ENCODE assay signal across 8 mouse cellular contexts in the genomic region with DNA sequence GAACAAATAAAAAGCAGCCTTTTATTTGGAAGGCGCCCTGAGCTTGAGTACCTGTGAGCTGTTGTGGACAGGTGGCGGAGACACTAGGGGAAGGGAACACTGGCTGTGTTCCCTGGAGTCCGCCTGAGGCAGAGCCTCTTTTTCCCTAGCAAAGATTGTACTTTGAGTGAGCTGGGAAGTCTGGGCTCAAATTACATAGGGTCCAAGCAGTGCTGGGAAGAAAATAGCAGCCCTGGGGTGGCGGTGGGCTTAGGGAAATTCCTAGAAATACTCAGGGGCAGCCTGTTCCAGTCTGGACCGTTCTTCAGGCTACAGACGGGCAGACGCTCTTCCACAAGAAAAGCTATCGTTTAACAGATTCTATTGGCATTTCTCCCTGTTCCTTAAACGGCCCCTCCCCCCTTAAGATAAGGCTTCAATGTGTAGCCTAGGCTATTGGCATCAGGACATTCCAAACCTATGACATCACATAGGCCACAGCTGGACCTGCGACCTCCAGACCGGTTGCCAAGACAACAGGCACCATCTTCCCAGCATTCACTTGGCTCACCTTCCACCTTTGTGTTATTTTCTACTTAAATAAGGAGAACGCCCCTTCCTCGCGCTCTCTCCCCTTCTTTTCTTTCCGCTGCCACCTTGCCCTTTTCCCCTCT. TPM values are rescaled to one million over a fixed set of nuclear protein-coding genes. Genes with fewer than 3 reads are reported as not detected.
DNase-seq lines count a peak whose midpoint lies in the region; ATAC-seq lines count a peak whose summit lies in the region.

No protein-coding gene starts in this region.

- peak; percentile 33 for DNase-seq in cerebellum, adult 9-10 months
- DNase-seq in cerebellum, postnatal 36 days: no peak
- peak; percentile 24 for DNase-seq in adrenal gland, postnatal 25 days
- DNase-seq in kidney, postnatal 25 days: peak; percentile 54 to 74
- DNase-seq in midbrain, embryonic 11.5 days (ENCODE audit: low spot score, missing footprints): no peak
- no peak for DNase-seq in right cerebral cortex, adult 18-20 months
- DNase-seq in thymus, postnatal 4 days: no peak

- peak overlapping the region; percentile 27 for H3K9ac ChIP-seq in heart, embryonic 15.5 days
- peak overlapping the region; percentile 78 for H3K9ac ChIP-seq in midbrain, embryonic 11.5 days (ENCODE audit: low read length)

- H3K36me3 ChIP-seq in heart, embryonic 15.5 days: no peaks in the 10 kb centered on the region
- no peaks in the 10 kb centered on the region; the same call in 1 of the 2 replicates for H3K36me3 ChIP-seq in midbrain, embryonic 11.5 days (ENCODE audit: control insufficient read depth, insufficient read depth, low read length)

- H3K27me3 ChIP-seq in heart, embryonic 15.5 days: no peaks in the 10 kb centered on the region
- H3K27me3 ChIP-seq in midbrain, embryonic 11.5 days (ENCODE audit: control insufficient read depth, insufficient read depth, low read length): no peaks in the 10 kb centered on the region

- peak overlapping the region; percentile 63 for H3K27ac ChIP-seq in heart, embryonic 15.5 days
- peak overlapping the region; percentile 89 for H3K27ac ChIP-seq in midbrain, embryonic 11.5 days (ENCODE audit: low read depth, low read length)

- H3K4me3 ChIP-seq in heart, embryonic 15.5 days: peak overlapping the region; percentile 52
- peak overlapping the region; percentile 62 for H3K4me3 ChIP-seq in midbrain, embryonic 11.5 days (ENCODE audit: low read depth, low read length)

- 4% methylated on average over 15 of the region's 15 CpGs for WGBS in heart, embryonic 15.5 days
- 5% methylated on average over 15 of the region's 15 CpGs for WGBS in midbrain, embryonic 11.5 days

- H3K4me1 ChIP-seq in heart, embryonic 15.5 days (replicated peaks): peaks cover 29% of the 10 kb centered on the region
- H3K4me1 ChIP-seq in midbrain, embryonic 11.5 days (ENCODE audit: control insufficient read depth, insufficient read depth, low read length): peaks cover 10% of the 10 kb centered on the region

- peak overlapping the region; percentile 91 for H3K4me2 ChIP-seq in heart, embryonic 15.5 days
- peak overlapping the region; percentile 70 for H3K4me2 ChIP-seq in midbrain, embryonic 11.5 days

- no peaks in the 10 kb centered on the region for H3K9me3 ChIP-seq in heart, embryonic 15.5 days (replicated peaks)
- H3K9me3 ChIP-seq in midbrain, embryonic 11.5 days (ENCODE audit: control insufficient read depth, low read length): no peaks in the 10 kb centered on the region

- peak; percentile 65 for ATAC-seq in heart, embryonic 15.5 days (replicated peaks; ENCODE audit: insufficient number of reproducible peaks, insufficient read depth, low FRiP score, low read depth)
- peak; percentile 95 for ATAC-seq in midbrain, embryonic 11.5 days (ENCODE audit: low FRiP score)

RNA-seq across cellular contexts. Expression of a gene that starts 31.3 kb away (rescaled TPM):
- 6,460 and 8,956 TPM in 2 replicates for total RNA-seq in adrenal gland, postnatal 25 days (2021)
- 2,802 and 3,192 TPM in 2 replicates for polyA plus RNA-seq in heart, embryonic 15.5 days (2015; fragmentation: Nextera tagmentation; extraction: Ambion mirVana)
- polyA plus RNA-seq in midbrain, embryonic 11.5 days (2014; fragmentation: Nextera tagmentation; extraction: Ambion mirVana): 4,628 and 4,661 TPM in 2 replicates

Comparison
In these comparisons a context has a peak if more than half of its experiments do, and no peak if none do; other contexts are left out.
1. DNase-seq: peak in cerebellum, adult 9-10 months (single experiment), adrenal gland, postnatal 25 days (single experiment) and kidney, postnatal 25 days (2 of 2); none in cerebellum, postnatal 36 days (0 of 2), midbrain, embryonic 11.5 days (single experiment), right cerebral cortex, adult 18-20 months (single experiment) and thymus, postnatal 4 days (single experiment).